Mouse (Mus musculus) erythroblast, embryonic 14.5 days (primary cell): ENCODE data around the gene Oaz1. TPM values are rescaled to one million over a fixed set of nuclear protein-coding genes. Genes with fewer than 3 reads are reported as not detected.

Source experiments
- H3K27me3 ChIP-seq: 2 replicates; pipeline ENCODE4 v1.6.1; 2012; ENCODE audit warnings: inconsistent platforms; ENCODE audit not compliant: control insufficient read depth
- H3K36me3 ChIP-seq: 2 replicates; pipeline ENCODE4 v1.6.1; 2012; ENCODE audit warnings: mild to moderate bottlenecking, inconsistent platforms; ENCODE audit not compliant: control insufficient read depth
- H3K4me1 ChIP-seq: 2 replicates; pipeline ENCODE4 v1.6.1; 2012; ENCODE audit warnings: inconsistent platforms; ENCODE audit not compliant: control insufficient read depth
- H3K4me3 ChIP-seq: replicated peaks from 2 replicates; pipeline ENCODE3; 2012; ENCODE audit warnings: moderate library complexity, mild to moderate bottlenecking, inconsistent platforms
- H3K9me3 ChIP-seq: 2 replicates; pipeline ENCODE4 v1.6.1; 2012; ENCODE audit warnings: low read length, inconsistent platforms, mixed read lengths; ENCODE audit not compliant: control insufficient read depth
- GATA1 ChIP-seq: IDR thresholded peaks from 2 replicates; pipeline ENCODE4 v1.6.1; 2012; ENCODE audit warnings: low read length, inconsistent platforms, mixed read lengths
- TAL1 ChIP-seq: IDR thresholded peaks from 3 replicates; pipeline ENCODE4 v1.6.1; 2012; ENCODE audit warnings: low read length, inconsistent platforms, mixed read lengths
- polyA plus RNA-seq: library from polyadenylated mRNA; stranded (reverse); fragments of >175 nt; gene quantifications from 2 replicates; pipeline ENCODE4 v1.2.3, GENCODE M21; 2012

Oaz1 gene
- polyA plus RNA-seq, 1 experiment, result 1,446 TPM

DNA sequence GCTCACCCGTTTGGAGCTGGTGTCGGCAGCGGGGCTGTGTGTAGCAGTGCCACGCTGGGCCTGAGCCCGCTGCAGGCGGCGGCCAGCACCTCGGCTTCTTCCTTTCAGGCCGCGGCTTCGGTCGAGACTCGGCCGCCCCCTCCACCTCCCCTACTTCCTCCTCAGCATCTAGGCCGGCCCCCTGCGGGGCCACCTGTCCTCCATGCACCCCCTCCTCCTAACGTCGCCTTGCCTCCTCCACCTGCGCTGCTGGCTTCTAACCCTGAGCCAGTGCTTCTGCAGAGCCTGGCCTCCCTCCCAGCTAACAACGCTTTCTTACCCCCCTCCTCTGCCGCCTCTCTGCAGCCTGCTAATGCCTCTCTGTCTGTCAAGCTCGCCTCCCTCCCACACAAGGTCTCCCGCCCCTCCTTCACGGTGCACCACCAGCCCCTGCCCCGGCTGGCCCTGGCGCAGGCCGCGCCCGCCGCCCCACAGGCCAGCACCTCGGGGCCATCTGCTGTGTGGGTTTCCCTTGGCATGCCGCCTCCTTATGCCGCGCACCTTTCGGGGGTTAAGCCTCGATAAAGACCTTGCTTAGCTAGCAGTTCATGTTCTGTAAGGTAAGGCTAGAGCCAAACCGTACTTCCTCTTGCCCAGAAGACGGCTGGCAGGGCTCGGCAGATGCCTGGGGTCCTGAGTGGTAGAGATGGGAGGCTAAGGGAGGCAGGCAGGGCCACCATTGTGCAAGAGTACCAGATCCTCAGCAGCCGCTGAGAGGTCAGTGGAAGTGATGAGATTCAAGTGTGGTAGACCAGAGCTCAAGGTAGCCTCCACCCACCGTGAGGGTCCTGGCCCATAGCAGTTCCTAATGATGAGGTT, 34.1 kb upstream of the Oaz1 start:
- TF ChIP-seq TAL1, result no peak
- H3K9me3 ChIP-seq, result no peaks in the 10 kb centered on the region
- no peak overlapping the region for H3K4me3 ChIP-seq
- H3K27me3 ChIP-seq, result no peaks in the 10 kb centered on the region
- H3K36me3 ChIP-seq, result peaks cover 99% of the 10 kb centered on the region
- H3K4me1 ChIP-seq, result peaks cover 34% of the 10 kb centered on the region

DNA sequence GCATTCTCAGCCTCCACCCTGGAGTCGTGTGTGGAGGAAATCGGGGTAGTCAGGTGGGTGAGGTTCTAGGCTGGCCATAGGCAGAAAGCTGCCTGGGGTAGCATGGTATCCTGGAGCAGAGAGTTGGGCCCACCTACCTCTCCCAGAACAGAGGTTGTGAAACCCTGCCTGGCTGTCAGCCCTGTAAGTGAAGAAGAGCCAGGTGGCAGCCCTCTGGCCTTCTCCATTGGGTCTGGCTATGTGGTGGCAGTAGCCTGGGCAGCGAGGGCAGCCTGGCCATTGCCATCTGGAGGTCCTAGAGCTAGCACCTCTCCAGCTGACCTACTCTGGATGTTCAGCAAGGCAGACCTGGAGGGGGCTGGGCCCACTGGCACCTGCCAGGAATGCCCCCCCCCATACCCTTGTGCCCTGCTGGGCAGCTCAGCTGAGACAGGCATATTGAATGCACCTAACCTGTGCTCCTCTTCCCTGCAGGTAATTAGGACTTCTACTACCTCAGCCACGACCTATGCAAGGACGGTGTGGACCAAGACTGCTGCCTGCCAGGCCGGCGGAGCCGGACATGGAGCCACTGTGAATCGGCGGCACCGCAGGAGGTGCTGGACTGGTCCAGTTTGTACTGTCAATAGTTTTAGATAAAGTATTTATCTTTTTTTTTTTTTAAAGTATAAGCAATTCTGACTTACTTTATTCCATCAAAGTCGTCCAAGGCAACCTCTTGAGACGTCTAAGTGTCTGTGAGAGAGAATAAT, 33.2 kb upstream of the Oaz1 start:
- H3K9me3 ChIP-seq, result no peaks in the 10 kb centered on the region
- peaks cover 36% of the 10 kb centered on the region for H3K4me1 ChIP-seq
- TF ChIP-seq GATA1 (no peak), TAL1 (no peak)
- no peaks in the 10 kb centered on the region for H3K27me3 ChIP-seq
- peaks cover 91% of the 10 kb centered on the region for H3K36me3 ChIP-seq
- no peak overlapping the region for H3K4me3 ChIP-seq

GRCm38 (mm10) chr10:80793803-80794202, 32.7 kb upstream of the Oaz1 start:
- Histone ChIP-seq H3K4me1 (peaks cover 36% of the 10 kb centered on the region), H3K9me3 (no peaks in the 10 kb centered on the region), H3K27me3 (no peaks in the 10 kb centered on the region), H3K36me3 (peaks cover 86% of the 10 kb centered on the region), H3K4me3 (no peak overlapping the region)
- TF ChIP-seq TAL1 (no peak), GATA1 (no peak)

DNA sequence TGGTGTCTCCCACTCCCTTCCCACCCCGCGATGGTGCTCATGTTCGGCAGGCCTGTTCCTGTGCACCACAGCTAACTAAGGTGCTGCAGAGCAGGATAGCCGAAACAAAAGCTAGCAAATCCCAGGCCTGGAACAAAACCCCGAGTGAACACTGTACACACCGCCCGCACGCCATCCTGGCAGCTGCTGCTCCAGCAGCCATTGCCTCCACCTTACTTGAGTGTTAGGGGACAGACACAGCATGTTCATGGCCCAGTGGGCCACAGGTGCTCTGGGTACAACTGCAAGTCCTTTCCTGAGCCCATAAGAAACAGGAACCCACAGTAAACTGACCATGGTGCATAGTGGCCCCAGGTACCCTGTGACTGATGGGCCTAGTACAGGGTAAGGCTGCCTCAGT, 31.7 kb upstream of the Oaz1 start:
- H3K9me3 ChIP-seq, result no peaks in the 10 kb centered on the region
- TF ChIP-seq GATA1 (no peak), TAL1 (no peak)
- no peak overlapping the region for H3K4me3 ChIP-seq
- H3K36me3 ChIP-seq, result peaks cover 79% of the 10 kb centered on the region
- H3K4me1 ChIP-seq, result peaks cover 45% of the 10 kb centered on the region
- no peaks in the 10 kb centered on the region for H3K27me3 ChIP-seq

DNA sequence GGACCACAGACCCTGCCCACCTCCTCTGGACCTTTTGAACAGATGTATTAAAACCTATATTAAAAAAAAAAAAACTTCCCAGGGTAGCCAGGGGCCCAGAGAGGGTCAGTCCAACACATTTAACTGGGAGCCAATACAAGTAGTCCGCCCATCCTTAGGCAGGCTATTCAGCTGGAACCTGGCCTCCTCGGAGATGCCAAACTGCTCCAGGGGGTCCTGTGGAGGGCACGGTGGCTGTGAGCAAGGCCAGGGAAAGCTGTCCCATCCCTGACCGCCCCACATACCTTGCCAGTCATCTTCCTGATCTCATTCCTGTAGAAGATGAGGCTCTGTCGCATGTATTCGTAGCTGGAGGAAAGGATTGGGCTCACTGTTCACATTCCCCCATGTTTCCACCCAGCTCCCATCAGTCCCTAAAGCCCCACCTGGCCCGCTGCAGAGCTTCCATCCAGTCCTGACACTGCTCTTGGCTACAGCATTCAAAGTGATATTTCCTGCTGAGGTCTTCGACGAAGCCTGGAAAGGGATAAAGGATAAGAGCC, 30.1 kb upstream of the Oaz1 start:
- Histone ChIP-seq H3K27me3 (no peaks in the 10 kb centered on the region), H3K9me3 (no peaks in the 10 kb centered on the region), H3K4me1 (peaks cover 55% of the 10 kb centered on the region), H3K4me3 (peak overlapping the region; percentile 89), H3K36me3 (peaks cover 79% of the 10 kb centered on the region)
- TF ChIP-seq GATA1 (no peak), TAL1 (no peak)

DNA sequence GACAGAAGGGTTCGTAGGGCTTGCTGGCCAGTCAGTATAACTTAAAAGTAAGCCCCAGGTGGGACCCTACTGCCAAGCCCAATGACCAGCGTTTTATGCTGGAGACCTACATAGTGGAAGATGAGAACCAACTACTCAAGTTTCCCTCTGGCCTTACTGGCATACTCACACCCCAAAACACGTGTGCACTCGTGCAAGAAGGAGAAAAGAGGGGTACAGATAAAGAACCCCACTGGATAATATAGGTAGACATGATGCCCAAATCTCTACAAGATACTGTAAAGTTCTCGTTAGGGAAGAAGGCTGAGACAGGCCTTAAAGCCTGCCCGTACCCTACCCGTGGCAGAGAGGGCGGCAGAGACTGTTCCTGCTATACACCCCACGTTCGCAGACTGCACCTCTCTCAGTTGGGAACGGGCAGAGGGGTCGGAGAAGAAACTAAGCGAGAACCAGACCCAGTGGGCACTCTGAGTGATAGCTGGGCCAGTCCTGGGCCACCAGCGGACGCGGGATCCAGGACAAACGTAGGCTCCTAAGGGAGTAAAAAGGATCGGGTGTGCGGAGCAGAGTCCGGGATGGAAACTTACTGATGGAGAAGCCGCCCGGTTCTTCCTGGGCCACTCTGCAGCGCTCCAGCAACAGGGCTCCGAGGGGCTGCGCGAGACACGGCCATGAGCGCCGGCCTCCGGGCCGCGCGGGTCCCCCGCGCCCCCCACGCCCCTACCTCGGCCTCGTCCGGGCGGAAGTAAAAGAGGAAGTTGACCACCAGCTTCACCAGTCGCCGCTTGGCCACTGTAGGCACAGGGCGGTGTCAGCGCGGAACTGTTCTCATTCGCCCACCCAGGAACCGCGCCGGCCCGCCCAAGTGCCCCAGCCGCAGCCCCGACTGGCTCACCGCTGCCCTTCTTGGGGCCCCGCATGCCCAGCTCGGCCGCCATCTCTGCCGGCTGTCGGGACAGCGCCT, 29.0 kb upstream of the Oaz1 start:
- Histone ChIP-seq H3K4me3 (peak overlapping the region; percentile 89), H3K36me3 (peaks cover 79% of the 10 kb centered on the region), H3K27me3 (no peaks in the 10 kb centered on the region), H3K9me3 (no peaks in the 10 kb centered on the region), H3K4me1 (peaks cover 58% of the 10 kb centered on the region)
- TF ChIP-seq TAL1, result no peak
- no peak for TF ChIP-seq GATA1

- Histone ChIP-seq H3K4me1 (peaks cover 60% of the 10 kb centered on the region), H3K9me3 (no peaks in the 10 kb centered on the region), H3K4me3 (peak within 1 kb of the TSS; percentile 89), H3K27me3 (no peaks in the 10 kb centered on the region), H3K36me3 (peaks cover 79% of the 10 kb centered on the region)
- no peak for TF ChIP-seq TAL1
- no peak for TF ChIP-seq GATA1
Observed at GRCm38 (mm10) chr10:80798150-80799006, 28.1 kb upstream of the Oaz1 start, which contains the start of the genes Sf3a2 and Plekhj1. Sf3a2 (plus strand) TSS chr10:80798198. Plekhj1 (minus strand) TSS chr10:80798626.

DNA sequence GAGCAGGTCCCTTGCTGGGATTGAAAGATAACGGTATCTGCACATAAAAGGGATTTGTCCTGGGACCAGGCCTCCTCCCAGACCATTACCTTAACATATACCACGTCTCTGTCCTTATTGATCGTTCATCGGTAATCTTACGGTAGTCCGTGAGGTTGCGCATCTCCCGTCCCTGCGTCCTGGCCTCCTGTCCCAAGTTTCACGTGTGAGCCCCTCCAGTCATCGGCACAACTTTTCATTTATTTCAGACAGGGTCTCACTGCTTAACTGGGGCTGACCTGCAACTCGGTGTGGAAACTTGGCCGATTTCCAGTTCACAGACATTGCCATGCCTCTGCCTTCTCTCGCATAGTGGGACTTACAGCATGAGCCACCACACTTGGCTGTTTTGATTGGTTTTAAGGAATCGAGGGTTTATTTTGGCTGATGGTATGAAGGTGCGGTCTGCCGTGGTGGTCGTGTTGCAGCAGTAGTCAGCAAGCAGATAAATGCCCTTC, 27.3 kb upstream of the Oaz1 start:
- TF ChIP-seq TAL1 (no peak), GATA1 (no peak)
- peaks cover 59% of the 10 kb centered on the region for H3K4me1 ChIP-seq
- H3K36me3 ChIP-seq, result peaks cover 79% of the 10 kb centered on the region

More for the DNA sequence above, 27.3 kb upstream of the Oaz1 start:
- peak overlapping the region; percentile 89 for H3K4me3 ChIP-seq
- no peaks in the 10 kb centered on the region for H3K9me3 ChIP-seq
- no peaks in the 10 kb centered on the region for H3K27me3 ChIP-seq
